Mouse (Mus musculus) liver, adult 2 months (tissue): ENCODE measurements at regions not wholly inside any gene's neighbourhood (a gene's known extent, or its start where the extent isn't known, plus 50 kb on each side); places are given as distances from the start of the nearest gene placed in this dataset.
A peak's percentile ranks its signal among the peaks of the same experiment; 100 is the strongest.

Source experiments
- DNase-seq: peaks from one replicate; pipeline ENCODE4 v3.0.0-alpha.2; 2011; ENCODE audit warnings: low read depth, low spot score; ENCODE audit errors: extremely low read depth
- H3K27ac ChIP-seq: fragments of 200-500 bp; replicated peaks from 2 replicates; pipeline ENCODE4 v1.5.1; 2012; ENCODE audit warnings: low read depth, mild to moderate bottlenecking, control low read depth, inconsistent platforms, low read length; ENCODE audit not compliant: insufficient read depth
- H3K27me3 ChIP-seq: fragments of 200-500 bp; 2 replicates; pipeline ENCODE4 v1.6.1; 2012; ENCODE audit warnings: mild to moderate bottlenecking, moderate library complexity, low read length, inconsistent platforms; ENCODE audit not compliant: control insufficient read depth, insufficient read depth
- H3K36me3 ChIP-seq: fragments of 200-500 bp; 2 replicates; pipeline ENCODE4 v1.6.1; 2012; ENCODE audit warnings: low read length, inconsistent platforms; ENCODE audit not compliant: control insufficient read depth, insufficient read depth
- H3K4me1 ChIP-seq: fragments of 200-500 bp; 2 replicates; pipeline ENCODE4 v1.6.1; 2011; ENCODE audit warnings: low read length; ENCODE audit not compliant: control insufficient read depth, insufficient read depth
- H3K4me3 ChIP-seq: fragments of 200-500 bp; 2 replicates; pipeline ENCODE4 v1.5.1; 2011; ENCODE audit warnings: low read depth, mild to moderate bottlenecking, control low read depth, low read length, moderate library complexity; ENCODE audit not compliant: insufficient read depth
- H3K79me2 ChIP-seq: fragments of 200-500 bp; 2 replicates; pipeline ENCODE4 v1.6.1; 2012; ENCODE audit warnings: inconsistent platforms, mild to moderate bottlenecking, low read length, moderate library complexity; ENCODE audit not compliant: control insufficient read depth, insufficient read depth
- H3K9ac ChIP-seq: fragments of 200-500 bp; 2 replicates; pipeline ENCODE4 v1.6.1; 2012; ENCODE audit warnings: low read depth, mild to moderate bottlenecking, control low read depth, inconsistent platforms, low read length
- CTCF ChIP-seq: fragments of 200-500 bp; IDR thresholded peaks from 2 replicates; pipeline ENCODE4 v1.5.1; 2011; ENCODE audit warnings: low read depth, low read length, control low read depth
- POLR2A ChIP-seq: fragments of 200-500 bp; IDR thresholded peaks from 2 replicates; pipeline ENCODE4 v1.6.1; 2011; ENCODE audit warnings: low read length, control low read depth; ENCODE audit not compliant: insufficient read depth; ENCODE audit errors: extremely low read depth
- WGBS: fragments of 180-500 bp; shearing (Covaris S2); methylation state at CpG from one replicate; pipeline ENCODE4 v1.1.7; 2018; 5-methylcytosine and 5-hydroxymethylcytosine counted together

DNA sequence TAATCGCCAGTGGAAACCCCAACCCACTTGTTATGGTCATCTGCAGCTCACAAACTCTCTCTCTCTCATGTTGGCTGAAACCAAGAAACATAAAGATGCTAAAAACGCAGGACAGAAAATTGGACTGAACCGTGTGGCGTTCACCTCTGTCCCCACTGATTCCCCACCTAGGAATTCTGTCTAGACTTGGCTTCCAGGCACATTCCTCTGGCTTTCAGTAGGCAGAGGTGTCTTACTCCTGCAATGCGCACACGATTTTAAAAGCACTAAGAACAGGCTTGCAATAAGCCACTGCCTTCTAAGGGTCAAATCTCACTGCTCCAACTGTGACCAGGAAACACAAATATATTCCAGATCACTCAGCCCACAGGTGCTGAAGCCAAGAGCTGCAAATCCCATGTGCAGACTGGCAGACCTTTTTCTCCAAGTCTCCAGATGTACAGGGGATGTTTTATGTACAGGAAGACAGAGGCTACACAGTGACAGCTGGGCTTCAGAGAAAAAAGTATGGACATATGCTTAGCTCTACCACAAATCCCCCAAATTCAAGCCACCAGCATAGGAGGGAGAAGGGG is 758.3 kb downstream of the Inhba start:
- Histone ChIP-seq H3K27me3 (no peaks in the 10 kb centered on the region), H3K4me1 (peaks cover 2% of the 10 kb centered on the region; the same call in 1 of the 2 replicates), H3K36me3 (no peaks in the 10 kb centered on the region), H3K27ac (no peak overlapping the region), H3K79me2 (no peaks in the 10 kb centered on the region), H3K4me3 (no peak overlapping the region), H3K9ac (no peak overlapping the region)
- TF ChIP-seq POLR2A (no peak), CTCF (no peak)
- 83% methylated on average over 6 of the region's 6 CpGs for WGBS
- DNase-seq: no peak

DNA sequence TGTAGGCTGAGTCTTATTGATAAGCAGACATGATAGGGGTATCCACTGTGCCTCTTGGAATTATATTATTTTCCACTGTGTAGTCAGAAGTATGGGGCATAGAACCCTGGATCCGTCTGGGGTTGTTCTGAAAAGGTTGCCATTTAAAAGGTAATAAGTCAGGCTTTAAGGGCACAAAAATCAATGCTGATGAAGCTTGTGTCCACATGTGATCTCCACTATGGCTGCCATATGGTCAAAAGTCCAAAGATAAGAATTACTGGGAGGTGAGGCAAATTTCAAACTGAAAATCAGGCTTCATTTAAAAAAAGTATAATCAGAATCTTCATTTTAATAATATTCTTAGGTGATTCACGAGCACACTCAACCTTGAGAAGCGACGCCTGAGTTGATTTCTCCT is 760.2 kb downstream of the Inhba start:
- 79% methylated on average over 4 of the region's 4 CpGs for WGBS
- Histone ChIP-seq H3K4me1 (peaks cover 2% of the 10 kb centered on the region; the same call in 1 of the 2 replicates), H3K27ac (no peak overlapping the region), H3K4me3 (no peak overlapping the region), H3K36me3 (no peaks in the 10 kb centered on the region), H3K79me2 (no peaks in the 10 kb centered on the region), H3K9ac (no peak overlapping the region), H3K27me3 (no peaks in the 10 kb centered on the region)
- TF ChIP-seq CTCF (no peak), POLR2A (no peak)
- DNase-seq: peak; percentile 80

DNA sequence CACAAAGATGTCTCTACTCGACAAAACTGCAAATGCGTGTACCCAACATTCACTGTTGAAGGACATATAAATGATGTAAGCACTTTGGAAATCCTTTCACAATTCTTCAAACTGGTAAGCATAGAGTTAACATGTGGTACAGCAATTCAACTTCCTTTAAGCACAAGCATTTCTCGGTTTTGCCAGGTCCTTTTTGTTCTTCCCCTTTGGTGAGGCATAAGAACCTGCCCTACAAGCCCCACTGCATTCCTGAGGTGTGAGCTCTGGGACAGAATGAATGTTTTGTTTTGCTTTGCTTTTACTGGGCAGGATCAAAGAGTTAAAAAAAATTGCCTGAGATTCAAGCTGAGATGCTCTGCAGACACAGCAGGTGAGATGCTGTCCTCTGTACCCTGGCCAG is 793.9 kb downstream of the Inhba start:
- Histone ChIP-seq H3K79me2 (no peaks in the 10 kb centered on the region), H3K9ac (no peak overlapping the region), H3K4me3 (no peak overlapping the region), H3K27me3 (no peaks in the 10 kb centered on the region), H3K27ac (no peak overlapping the region), H3K36me3 (no peaks in the 10 kb centered on the region), H3K4me1 (no peaks in the 10 kb centered on the region)
- DNase-seq: no peak
- WGBS: 60% methylated on average over 3 of the region's 3 CpGs
- TF ChIP-seq CTCF: no peak
- TF ChIP-seq POLR2A: no peak
